Mouse (Mus musculus) kidney, embryonic 14.5 days (tissue): ENCODE data around the gene Fcho1. TPM values are rescaled to one million over a fixed set of nuclear protein-coding genes. Genes with fewer than 3 reads are reported as not detected.

Experiments used
- ATAC-seq: fragments of 200-750 bp; cut with Nextera tagmentation; 2 replicates; pipeline ENCODE4 v1.8.0; 2017; ENCODE audit warnings: moderate number of reproducible peaks, mild to moderate bottlenecking, moderate TSS enrichment, moderate library complexity; ENCODE audit not compliant: low FRiP score, low TSS enrichment
- H3K27ac ChIP-seq: fragments of 300-500 bp; sonication (generic); 2 replicates; pipeline ENCODE4 v1.5.1; 2014; ENCODE audit warnings: low read depth, mild to moderate bottlenecking, low read length, moderate library complexity, mixed read lengths
- H3K27me3 ChIP-seq: fragments of 300-500 bp; sonication (generic); 2 replicates; pipeline ENCODE4 v1.6.1; 2014; ENCODE audit warnings: mild to moderate bottlenecking, low read length; ENCODE audit not compliant: control insufficient read depth, insufficient read depth
- H3K36me3 ChIP-seq: fragments of 300-500 bp; sonication (generic); 2 replicates; pipeline ENCODE4 v1.6.1; 2014; ENCODE audit warnings: low read length, mixed read lengths; ENCODE audit not compliant: control insufficient read depth, insufficient read depth
- H3K4me1 ChIP-seq: fragments of 300-500 bp; sonication (generic); 2 replicates; pipeline ENCODE4 v1.6.1; 2014; ENCODE audit warnings: low read length, mixed read lengths; ENCODE audit not compliant: control insufficient read depth, insufficient read depth
- H3K4me2 ChIP-seq: fragments of 300-500 bp; sonication (generic); replicated peaks from 2 replicates; pipeline ENCODE4 v1.6.1; 2014; ENCODE audit warnings: low read depth, mild to moderate bottlenecking, low read length
- H3K4me3 ChIP-seq: fragments of 300-500 bp; sonication (generic); 2 replicates; pipeline ENCODE4 v1.5.1; 2014; ENCODE audit warnings: mild to moderate bottlenecking, low read length
- H3K9ac ChIP-seq: fragments of 300-500 bp; sonication (generic); 2 replicates; pipeline ENCODE4 v1.6.1; 2014; ENCODE audit warnings: low read depth, mild to moderate bottlenecking, low read length, moderate library complexity
- H3K9me3 ChIP-seq: fragments of 300-500 bp; sonication (generic); 2 replicates; pipeline ENCODE4 v1.6.1; 2016; ENCODE audit warnings: low read length; ENCODE audit not compliant: control insufficient read depth
- WGBS: fragments of 180-500 bp; shearing (Covaris S2); extraction: QIAGEN DNeasy Blood & Tissue Kit; methylation state at CpG from one replicate; pipeline ENCODE4 v1.1.7; 2014; 5-methylcytosine and 5-hydroxymethylcytosine counted together
- polyA plus RNA-seq: library from polyadenylated mRNA; unstranded; fragments of >200 nt; fragmentation: Nextera tagmentation; extraction: Ambion mirVana; gene quantifications from 2 replicates; pipeline ENCODE4 v1.2.1, GENCODE M21; 2014

Gene Fcho1
- polyA plus RNA-seq, 1 experiment from 2014 or later = 6.5 TPM

DNA sequence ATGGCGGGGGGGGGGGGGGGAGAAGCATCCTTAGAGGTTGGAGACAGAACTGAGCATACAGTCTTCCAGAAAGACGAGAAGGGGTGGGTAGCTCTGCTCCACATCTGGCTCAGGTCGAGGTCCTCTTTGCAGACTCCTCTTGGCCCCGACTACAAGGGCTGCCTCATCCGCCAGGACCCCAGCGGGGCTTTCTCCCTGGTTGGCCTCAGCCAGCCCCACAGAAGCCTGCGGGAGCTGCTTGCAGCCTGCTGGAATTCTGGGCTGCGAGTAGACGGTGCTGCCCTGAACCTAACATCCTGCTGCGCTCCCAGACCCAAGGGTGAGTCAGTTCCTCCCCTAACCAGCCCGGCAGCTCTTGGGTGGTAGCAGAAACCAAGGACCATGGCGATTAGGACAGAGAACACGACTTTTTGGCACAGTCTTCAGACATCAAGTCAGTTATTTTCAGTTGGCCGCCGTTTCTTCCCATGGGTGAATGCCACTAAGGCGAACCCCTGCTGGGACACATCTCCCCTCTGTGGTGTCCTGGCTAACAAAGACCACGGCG, 44.1 kb downstream of the Fcho1 start:
- Histone ChIP-seq H3K9ac (no peak overlapping the region), H3K4me3 (no peak overlapping the region), H3K9me3 (no peaks in the 10 kb centered on the region), H3K4me2 (no peak overlapping the region), H3K36me3 (no peaks in the 10 kb centered on the region), H3K4me1 (peaks cover 23% of the 10 kb centered on the region; the same call in 1 of the 2 replicates), H3K27ac (no peak overlapping the region), H3K27me3 (peaks cover 97% of the 10 kb centered on the region)
- WGBS = 8% methylated on average over 17 of the region's 18 CpGs
- no peak for ATAC-seq

DNA sequence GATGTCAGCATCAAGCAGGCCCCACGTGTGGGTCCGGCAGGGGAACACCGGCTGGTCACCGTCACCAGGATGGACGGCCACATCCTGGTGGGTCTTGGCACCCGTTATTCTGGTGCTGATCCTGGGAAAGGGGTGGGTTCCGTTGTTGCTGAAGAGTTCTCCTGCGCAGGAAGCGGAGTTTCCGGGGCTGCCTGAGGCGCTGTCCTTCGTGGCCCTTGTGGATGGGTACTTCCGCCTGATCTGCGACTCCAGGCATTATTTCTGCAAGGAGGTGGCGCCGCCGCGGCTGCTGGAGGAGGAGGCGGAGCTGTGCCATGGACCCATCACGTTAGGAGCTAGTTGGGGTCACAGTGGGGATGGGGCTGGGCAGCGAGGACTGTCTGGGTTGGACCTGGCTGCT, 45.0 kb downstream of the Fcho1 start:
- WGBS = 4% methylated on average over 21 of the region's 21 CpGs

DNA sequence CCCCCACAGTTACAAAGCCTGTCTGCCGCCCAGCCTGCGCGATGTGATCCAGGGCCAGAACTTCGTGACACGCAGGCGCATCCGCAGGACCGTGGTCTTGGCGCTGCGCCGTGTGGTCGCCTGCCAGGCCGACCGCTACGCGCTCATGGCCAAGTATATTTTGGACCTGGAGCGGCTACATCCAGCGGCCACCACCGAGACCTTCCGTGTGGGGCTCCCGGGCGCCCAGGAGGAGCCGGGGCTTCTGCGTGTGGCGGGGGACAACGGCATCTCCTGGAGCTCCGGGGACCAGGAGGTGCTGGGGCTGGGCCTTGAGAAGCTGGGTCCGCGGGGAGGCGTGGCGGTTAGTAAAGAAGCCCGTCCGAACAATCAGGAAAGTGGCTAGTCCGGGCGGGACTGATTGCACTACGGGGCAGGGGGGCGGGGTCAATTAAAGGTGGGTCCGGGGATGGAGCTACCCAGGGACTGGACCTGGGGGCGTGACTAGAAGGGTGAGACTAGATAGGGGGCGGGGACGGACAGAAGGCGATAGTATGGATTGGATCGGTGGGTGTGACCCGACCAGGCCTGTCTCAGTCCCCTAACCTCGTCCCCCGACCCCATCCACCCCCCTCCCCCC, 45.9 kb downstream of the Fcho1 start:
- Histone ChIP-seq H3K9me3 (no peaks in the 10 kb centered on the region), H3K27me3 (peaks cover 90% of the 10 kb centered on the region), H3K4me1 (peaks cover 21% of the 10 kb centered on the region; the same call in 1 of the 2 replicates), H3K36me3 (no peaks in the 10 kb centered on the region), H3K4me3 (peak overlapping the region; percentile 28), H3K27ac (no peak overlapping the region), H3K9ac (no peak overlapping the region; the same call in 1 of the 2 replicates), H3K4me2 (peak overlapping the region; percentile 42)
- WGBS = 3% methylated on average over 46 of the region's 46 CpGs
- no peak for ATAC-seq

More for the DNA sequence above, 45.0 kb downstream of the Fcho1 start:
- no peaks in the 10 kb centered on the region for H3K9me3 ChIP-seq
- H3K36me3 ChIP-seq = no peaks in the 10 kb centered on the region
- H3K9ac ChIP-seq = no peak overlapping the region
- H3K4me1 ChIP-seq = peaks cover 21% of the 10 kb centered on the region; the same call in 1 of the 2 replicates
- no peak overlapping the region for H3K27ac ChIP-seq
- no peak overlapping the region for H3K4me2 ChIP-seq
- H3K4me3 ChIP-seq = no peak overlapping the region
- peaks cover 94% of the 10 kb centered on the region for H3K27me3 ChIP-seq
- ATAC-seq = no peak

DNA sequence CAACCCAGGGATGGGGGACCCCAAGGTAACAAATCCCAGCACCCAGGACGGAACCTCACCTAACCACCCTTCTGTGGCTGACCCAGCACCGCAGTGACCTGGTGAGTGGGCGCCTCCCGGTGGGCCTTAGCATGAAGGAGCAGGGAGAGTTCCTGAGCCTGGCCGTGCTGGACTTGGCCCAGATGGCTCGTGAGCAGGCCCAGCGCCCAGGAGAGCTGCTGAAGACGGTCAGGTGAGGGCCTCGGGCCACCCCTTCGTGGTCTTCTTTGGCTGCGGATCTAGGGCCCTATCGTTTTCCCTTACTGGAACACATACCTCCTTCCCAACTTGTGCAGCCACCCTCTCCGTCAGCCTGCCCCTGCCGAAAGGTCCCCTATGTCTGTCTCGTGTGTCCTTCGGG, 46.4 kb downstream of the Fcho1 start:
- H3K27ac ChIP-seq = no peak overlapping the region

DNA sequence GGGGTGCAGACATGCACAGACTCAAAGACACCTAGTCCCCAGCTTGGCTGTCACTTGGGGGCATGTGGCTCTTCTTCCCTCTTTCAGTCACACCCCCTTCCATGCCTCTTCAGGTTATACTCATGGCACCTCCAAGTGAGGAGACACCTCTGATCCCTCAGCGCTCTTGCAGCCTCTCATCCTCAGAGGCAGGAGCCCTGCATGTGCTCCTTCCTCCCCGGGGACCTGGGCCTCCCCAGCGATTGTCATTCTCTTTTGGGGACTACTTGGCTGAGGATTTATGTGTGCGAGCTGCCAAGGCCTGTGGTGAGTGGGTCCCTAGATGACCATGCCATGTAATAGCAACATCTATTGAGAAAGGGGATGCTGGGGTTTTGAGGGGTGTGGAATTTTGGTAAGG, 47.3 kb downstream of the Fcho1 start:
- Histone ChIP-seq H3K4me3 (no peak overlapping the region), H3K4me1 (peaks cover 21% of the 10 kb centered on the region; the same call in 1 of the 2 replicates), H3K27ac (no peak overlapping the region), H3K9me3 (no peaks in the 10 kb centered on the region), H3K4me2 (no peak overlapping the region), H3K9ac (no peak overlapping the region), H3K27me3 (peaks cover 76% of the 10 kb centered on the region), H3K36me3 (no peaks in the 10 kb centered on the region)
- 60% methylated on average over 4 of the region's 4 CpGs for WGBS
- no peak for ATAC-seq

More for the DNA sequence above, 46.4 kb downstream of the Fcho1 start:
- Histone ChIP-seq H3K9me3 (no peaks in the 10 kb centered on the region), H3K4me1 (peaks cover 21% of the 10 kb centered on the region; the same call in 1 of the 2 replicates), H3K27me3 (peaks cover 85% of the 10 kb centered on the region), H3K9ac (no peak overlapping the region; the same call in 1 of the 2 replicates), H3K4me3 (peak overlapping the region; percentile 28), H3K4me2 (peak overlapping the region; percentile 42; the same call in 1 of the 2 replicates), H3K36me3 (no peaks in the 10 kb centered on the region)
- ATAC-seq = no peak
- WGBS = 17% methylated on average over 16 of the region's 16 CpGs

DNA sequence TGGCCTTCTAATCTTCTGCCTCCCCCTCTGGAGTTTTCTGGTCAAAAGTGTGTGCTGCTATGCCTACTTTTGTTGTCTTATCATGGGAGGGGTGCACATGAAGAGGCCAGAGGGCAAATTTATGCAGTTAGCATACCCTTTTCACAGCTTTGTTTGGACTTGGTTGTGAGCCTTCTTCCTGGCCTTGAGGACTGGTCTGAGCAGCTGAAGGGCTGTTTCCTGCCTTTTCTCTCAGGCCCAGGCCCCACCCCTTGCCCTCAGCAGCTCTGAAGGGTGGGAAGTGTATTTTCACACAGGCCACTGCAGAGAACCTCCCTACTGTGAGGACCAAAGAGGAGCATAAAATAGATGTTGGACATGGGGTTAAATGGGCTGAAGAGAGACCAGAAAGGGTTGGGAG, 48.0 kb downstream of the Fcho1 start:
- no peak overlapping the region for H3K9ac ChIP-seq
- peaks cover 21% of the 10 kb centered on the region; the same call in 1 of the 2 replicates for H3K4me1 ChIP-seq
- ATAC-seq = no peak
- H3K9me3 ChIP-seq = no peaks in the 10 kb centered on the region
- H3K4me3 ChIP-seq = no peak overlapping the region
- H3K27me3 ChIP-seq = peaks cover 69% of the 10 kb centered on the region
- H3K36me3 ChIP-seq = no peaks in the 10 kb centered on the region
- H3K27ac ChIP-seq = no peak overlapping the region
- no peak overlapping the region for H3K4me2 ChIP-seq

DNA sequence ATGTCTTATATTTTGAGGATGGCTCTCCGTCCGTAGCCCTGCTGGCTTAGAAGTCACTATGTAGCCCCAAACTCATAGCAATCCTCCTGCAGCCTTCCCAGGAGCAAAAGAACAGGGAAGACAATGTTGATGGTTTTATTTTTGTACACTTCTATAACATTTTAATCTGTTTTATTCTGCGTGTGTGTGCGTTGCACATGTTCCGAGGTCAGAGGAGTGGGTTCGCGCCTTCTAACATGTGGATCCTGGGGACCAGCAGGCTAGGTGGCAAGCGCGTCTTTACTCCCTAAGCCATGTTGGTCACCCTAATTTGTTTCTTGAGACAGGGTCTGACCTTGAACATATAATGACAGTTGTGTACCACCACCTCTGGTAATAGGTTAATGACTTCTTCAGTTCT, 48.7 kb downstream of the Fcho1 start:
- peak overlapping the region; percentile 63 for H3K4me3 ChIP-seq
- H3K36me3 ChIP-seq = no peaks in the 10 kb centered on the region
- peak overlapping the region; percentile 94 for H3K4me2 ChIP-seq
- no peaks in the 10 kb centered on the region for H3K9me3 ChIP-seq
- peak overlapping the region; percentile 69 for H3K9ac ChIP-seq
- H3K4me1 ChIP-seq = peaks cover 24% of the 10 kb centered on the region; the same call in 1 of the 2 replicates
- no peak for ATAC-seq
- no peak overlapping the region for H3K27ac ChIP-seq
- peaks cover 61% of the 10 kb centered on the region for H3K27me3 ChIP-seq
- WGBS = 52% methylated on average over 9 of the region's 9 CpGs

DNA sequence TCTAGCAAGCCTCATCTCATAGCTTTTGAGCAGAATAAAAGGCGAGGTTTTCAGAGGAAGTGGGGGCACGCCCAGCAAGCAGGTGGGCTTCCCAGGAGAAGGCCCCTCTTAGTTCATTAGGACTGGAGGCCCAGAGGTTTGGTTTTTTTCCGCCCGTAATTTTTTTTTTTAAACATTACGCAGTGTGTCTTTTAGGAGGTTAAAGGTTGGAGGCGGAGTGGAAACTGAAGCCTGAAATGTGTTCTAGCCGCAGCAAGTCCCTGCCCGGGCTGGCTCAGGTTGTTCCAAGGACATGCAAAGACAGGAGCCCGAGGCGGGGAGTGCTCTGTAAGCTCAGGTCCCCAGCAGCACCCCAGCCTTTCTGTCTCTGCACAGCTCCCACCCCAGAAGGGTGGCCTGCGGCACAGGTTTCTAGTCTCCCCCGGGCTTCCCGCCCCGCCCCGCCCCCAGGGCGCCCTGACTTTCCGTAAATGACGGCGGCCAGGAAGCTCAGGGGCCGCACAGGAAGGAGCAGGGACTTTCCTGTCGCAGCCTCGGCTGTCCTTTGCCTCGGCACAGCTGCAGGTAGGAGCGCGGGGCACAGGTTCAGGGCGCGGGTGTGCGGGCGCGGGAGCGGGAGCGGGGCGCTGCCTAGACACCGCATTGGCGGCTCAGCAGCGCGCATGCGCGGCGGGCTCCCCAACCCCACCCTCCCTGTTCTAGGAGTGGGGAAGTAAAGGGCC, 49.3 kb downstream of the Fcho1 start, which contains the start of gene Jak3:
Jak3 (plus strand) TSS at position 277 of the 722 bp plus-strand sequence.
- Histone ChIP-seq H3K9me3 (no peaks in the 10 kb centered on the region), H3K27ac (no peak within 1 kb of the TSS), H3K4me3 (peak within 1 kb of the TSS; percentile 63), H3K27me3 (peaks cover 55% of the 10 kb centered on the region), H3K9ac (peak within 1 kb of the TSS; percentile 69), H3K4me2 (peak within 1 kb of the TSS; percentile 94), H3K4me1 (peaks cover 27% of the 10 kb centered on the region; the same call in 1 of the 2 replicates), H3K36me3 (no peaks in the 10 kb centered on the region)
- 0 out of 2 replicates have a peak, but pooled peaks have one; percentile 21 for ATAC-seq
- WGBS = 3% methylated on average over 35 of the region's 40 CpGs
